Mouse (Mus musculus): ENCODE measurements around the gene Cdca3. TPM values are rescaled to one million over a fixed set of nuclear protein-coding genes. Genes with fewer than 3 reads are reported as not detected.

Gene Cdca3
- total RNA-seq, 4 experiments from 2014 or later = 0.61 to 1.0 (median 0.95) TPM

- DNase-seq (ENCODE audit: low spot score in 2 of 2) = no peak
Measured at GRCm38 (mm10) chr6:124831649-124832048, 2.3 kb downstream of the Cdca3 start.

GRCm38 (mm10) chr6:124834512-124835081 is 5.2 kb downstream of the Cdca3 start:
- no peak for DNase-seq (ENCODE audit: low spot score in 2 of 2)

- DNase-seq (ENCODE audit: low spot score in 2 of 2) = no peak
Measured at GRCm38 (mm10) chr6:124835531-124835930, 6.2 kb downstream of the Cdca3 start.

- no peak for DNase-seq (ENCODE audit: low spot score in 2 of 2)
Measured at GRCm38 (mm10) chr6:124836411-124836810, 7.1 kb downstream of the Cdca3 start.

- no peak for DNase-seq (ENCODE audit: low spot score in 2 of 2)
Measured at GRCm38 (mm10) chr6:124839805-124840204, 10.5 kb downstream of the Cdca3 start.

- DNase-seq (ENCODE audit: low spot score in 2 of 2) = no peak
Measured at GRCm38 (mm10) chr6:124840241-124841167, 11.2 kb downstream of the Cdca3 start, which contains the start of gene Gnb3. Gnb3 (minus strand) TSS chr6:124840275.

- DNase-seq (ENCODE audit: low spot score in 2 of 2) = peak; percentile 84 to 95
Measured at GRCm38 (mm10) chr6:124847305-124847704, 18.0 kb downstream of the Cdca3 start.

- no peak for DNase-seq (ENCODE audit: low spot score in 2 of 2)
Measured at GRCm38 (mm10) chr6:124850535-124850934, 21.2 kb downstream of the Cdca3 start.

- DNase-seq (ENCODE audit: low spot score in 2 of 2) = no peak
Measured at GRCm38 (mm10) chr6:124854647-124855046, 25.3 kb downstream of the Cdca3 start.

GRCm38 (mm10) chr6:124856321-124856720 is 27.0 kb downstream of the Cdca3 start:
- DNase-seq (ENCODE audit: low spot score in 2 of 2) = peak in 1 of 2 experiments; percentile 43

- DNase-seq (ENCODE audit: low spot score in 2 of 2) = peak; percentile 81 to 84
Measured at GRCm38 (mm10) chr6:124856916-124857839, 27.8 kb downstream of the Cdca3 start, which contains the start of gene P3h3. P3h3 (minus strand) TSS chr6:124857752.

GRCm38 (mm10) chr6:124857840-124858530 is 28.6 kb downstream of the Cdca3 start:
- no peak for DNase-seq (ENCODE audit: low spot score in 2 of 2)

- DNase-seq (ENCODE audit: low spot score in 2 of 2) = no peak
Measured at GRCm38 (mm10) chr6:124858561-124859318, 29.4 kb downstream of the Cdca3 start.

- peak; percentile 84 to 89 for DNase-seq (ENCODE audit: low spot score in 2 of 2)
Measured at GRCm38 (mm10) chr6:124859725-124860124, 30.4 kb downstream of the Cdca3 start.

- DNase-seq (ENCODE audit: low spot score in 2 of 2) = no peak
Measured at GRCm38 (mm10) chr6:124860511-124860910, 31.2 kb downstream of the Cdca3 start.

GRCm38 (mm10) chr6:124861266-124861665 is 31.9 kb downstream of the Cdca3 start:
- no peak for DNase-seq (ENCODE audit: low spot score in 2 of 2)

GRCm38 (mm10) chr6:124861802-124862201 is 32.5 kb downstream of the Cdca3 start:
- DNase-seq (ENCODE audit: low spot score in 2 of 2) = no peak

- no peak for DNase-seq (ENCODE audit: low spot score in 2 of 2)
Measured at GRCm38 (mm10) chr6:124862406-124863124, 33.2 kb downstream of the Cdca3 start.

- no peak for DNase-seq (ENCODE audit: low spot score in 2 of 2)
Measured at GRCm38 (mm10) chr6:124863125-124863657, 33.8 kb downstream of the Cdca3 start.
